Mouse (Mus musculus) regulatory T cell (primary cell): ENCODE data around the gene Mettl24.

Experiments used
- in situ Hi-C: fragments of 300-600 bp; cut with MboI, MseI; formaldehyde crosslinking; loops from one replicate; pipeline ENCODE4 v1.15.1; 2025; ENCODE audit warnings: high pct_unique_total_duplicates

Gene Mettl24

DNA sequence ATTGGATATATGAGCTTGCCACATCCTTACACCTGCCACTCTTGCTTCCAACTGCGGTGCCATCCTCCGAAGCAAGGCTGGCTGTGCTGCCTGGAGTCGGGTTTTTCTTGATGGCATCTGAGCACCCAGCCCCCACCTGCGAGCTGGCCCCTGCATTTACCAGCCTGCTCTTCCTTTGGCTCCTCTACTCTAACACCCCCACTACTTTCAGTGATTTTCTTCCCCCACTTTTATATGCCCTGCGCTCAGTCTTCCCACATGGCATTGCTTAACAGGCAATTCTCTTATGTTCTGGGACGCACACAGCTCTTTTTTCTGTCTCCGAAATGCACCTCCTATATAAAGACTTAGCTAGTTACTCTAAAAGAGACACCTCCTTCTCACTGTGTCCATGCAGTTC lies 1.2 kb downstream of the Mettl24 start:
- in situ Hi-C loops = no loop called here

GRCm38 (mm10) chr10:40685641-40686040 lies 2.6 kb downstream of the Mettl24 start:
- in situ Hi-C loops = no loop called here

DNA sequence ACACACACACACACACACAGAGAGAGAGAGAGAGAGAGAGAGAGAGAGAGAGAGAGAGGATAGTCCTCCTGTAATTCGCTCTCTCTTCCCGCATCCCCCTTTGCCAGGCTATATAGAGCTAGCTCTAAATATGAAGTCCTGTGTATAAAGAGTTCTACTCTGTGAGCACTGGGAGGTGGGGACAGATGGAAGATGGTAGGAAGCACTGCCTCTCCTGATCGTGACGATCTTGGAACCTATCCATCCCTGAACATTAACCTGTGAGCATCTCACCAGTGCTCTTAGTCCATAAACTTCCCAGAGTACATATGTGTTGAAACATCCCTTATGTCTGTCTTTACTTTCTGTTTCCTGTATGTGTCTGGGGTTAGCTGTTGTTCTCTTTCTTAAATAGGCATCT lies 3.9 kb downstream of the Mettl24 start:
- in situ Hi-C loops = no loop called here

DNA sequence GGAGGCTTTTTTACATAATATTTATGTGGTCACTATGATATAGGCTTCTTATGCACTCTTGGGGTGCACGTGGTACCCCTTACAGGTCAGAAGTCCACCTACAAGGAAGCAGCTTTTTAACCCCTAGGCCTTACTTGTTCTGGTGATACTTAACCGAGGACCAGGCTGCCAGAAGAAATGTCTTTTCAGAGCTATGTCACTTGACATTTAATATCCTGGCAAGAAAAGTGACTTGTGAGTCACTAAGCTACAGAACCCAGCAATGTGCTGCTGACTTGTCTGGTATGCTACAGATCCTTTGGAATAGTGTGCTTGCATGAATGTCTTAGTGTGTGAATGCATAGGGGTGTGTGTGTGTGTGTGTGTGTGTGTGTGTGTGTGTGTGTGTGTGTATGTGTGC lies 4.3 kb downstream of the Mettl24 start:
- in situ Hi-C loops = no loop called here

- in situ Hi-C loops = no loop called here
Measured at GRCm38 (mm10) chr10:40688266-40688665, 5.2 kb downstream of the Mettl24 start.

DNA sequence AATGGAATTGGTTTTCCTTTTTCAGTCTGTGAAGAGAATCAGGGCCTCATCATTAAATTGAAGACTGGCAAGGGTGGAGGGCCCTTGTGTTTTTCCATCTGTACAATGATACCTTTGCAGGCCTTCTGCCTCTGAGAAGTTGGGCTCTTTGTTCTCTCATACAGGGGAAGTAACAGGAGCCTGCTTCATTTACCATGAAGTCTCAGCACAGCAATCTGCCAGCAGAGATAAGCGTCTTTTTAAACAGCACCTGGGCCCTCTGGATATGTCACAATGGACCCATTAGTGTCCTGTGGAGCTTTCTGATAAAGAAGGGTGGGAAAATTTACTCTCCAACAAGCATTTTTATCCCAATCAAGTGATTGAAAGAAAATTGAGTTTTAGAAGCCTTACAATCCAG lies 5.8 kb downstream of the Mettl24 start:
- in situ Hi-C loops = no loop called here

DNA sequence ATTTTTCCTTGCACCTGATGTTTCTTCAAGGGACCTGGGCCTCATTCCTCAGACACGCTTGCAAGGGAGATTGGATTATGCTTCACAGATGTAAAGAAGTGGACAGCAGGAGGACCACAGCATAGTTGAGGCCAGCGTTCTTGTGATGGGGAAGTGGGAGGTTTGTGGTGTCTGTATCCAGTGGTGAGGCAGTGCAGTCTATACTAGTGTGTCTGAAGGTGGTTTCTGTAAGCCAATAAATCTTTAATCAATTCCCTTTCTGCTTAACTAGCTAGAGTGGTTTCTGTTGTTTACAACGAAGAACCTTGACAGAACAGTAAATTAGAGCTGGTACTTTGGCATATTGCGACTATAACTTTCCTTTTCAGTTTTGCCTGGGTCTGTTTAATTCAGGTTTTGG lies 15.6 kb downstream of the Mettl24 start:
- in situ Hi-C loops = no loop called here

DNA sequence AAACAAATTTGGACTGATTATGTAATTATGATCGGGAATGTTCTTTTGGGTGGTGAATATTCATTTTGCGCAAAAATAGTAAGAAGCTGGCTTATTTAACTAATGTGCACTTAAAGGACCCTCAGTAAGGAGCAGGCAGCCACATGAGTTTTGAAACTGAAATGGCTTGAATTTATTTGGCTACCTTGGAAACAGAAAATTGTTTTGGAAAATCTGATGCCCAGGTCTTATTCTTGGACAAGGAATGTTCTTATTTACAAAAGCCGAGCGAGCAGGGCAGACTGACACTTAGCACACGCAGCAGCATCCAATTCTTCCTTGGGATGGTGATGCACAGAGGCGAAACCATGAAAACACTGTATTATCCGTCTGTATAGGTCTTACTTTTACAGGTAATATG lies 28.0 kb downstream of the Mettl24 start:
- in situ Hi-C loops = no loop called here

GRCm38 (mm10) chr10:40713018-40713608 lies 30.0 kb downstream of the Mettl24 start:
- in situ Hi-C loops = no loop called here

- in situ Hi-C loops = no loop called here
Measured at GRCm38 (mm10) chr10:40713829-40714228, 30.7 kb downstream of the Mettl24 start.

GRCm38 (mm10) chr10:40715151-40715550 lies 32.1 kb downstream of the Mettl24 start:
- in situ Hi-C loops = no loop called here

GRCm38 (mm10) chr10:40716296-40716695 lies 33.2 kb downstream of the Mettl24 start:
- in situ Hi-C loops = no loop called here

DNA sequence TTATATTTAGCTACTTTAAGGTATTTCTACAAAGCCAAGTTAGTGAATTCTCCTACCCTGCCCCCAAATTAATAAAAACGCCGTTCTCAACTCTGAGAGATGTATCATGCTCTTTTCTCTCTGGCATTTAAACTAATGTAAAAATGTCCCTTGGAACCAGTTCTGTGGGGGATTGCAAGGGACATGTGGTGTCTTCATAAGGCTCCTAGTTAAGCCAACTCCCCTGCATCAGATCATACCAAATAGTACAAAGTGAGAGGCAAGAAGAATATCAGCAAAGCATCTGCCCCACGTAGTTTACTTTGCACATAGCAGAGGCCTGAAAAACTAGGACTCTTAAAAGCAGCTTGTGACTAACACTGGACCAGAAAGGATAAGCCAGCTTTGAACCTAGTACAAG lies 33.6 kb downstream of the Mettl24 start:
- in situ Hi-C loops = no loop called here

- in situ Hi-C loops = no loop called here
Measured at GRCm38 (mm10) chr10:40718362-40718761, 35.3 kb downstream of the Mettl24 start.

DNA sequence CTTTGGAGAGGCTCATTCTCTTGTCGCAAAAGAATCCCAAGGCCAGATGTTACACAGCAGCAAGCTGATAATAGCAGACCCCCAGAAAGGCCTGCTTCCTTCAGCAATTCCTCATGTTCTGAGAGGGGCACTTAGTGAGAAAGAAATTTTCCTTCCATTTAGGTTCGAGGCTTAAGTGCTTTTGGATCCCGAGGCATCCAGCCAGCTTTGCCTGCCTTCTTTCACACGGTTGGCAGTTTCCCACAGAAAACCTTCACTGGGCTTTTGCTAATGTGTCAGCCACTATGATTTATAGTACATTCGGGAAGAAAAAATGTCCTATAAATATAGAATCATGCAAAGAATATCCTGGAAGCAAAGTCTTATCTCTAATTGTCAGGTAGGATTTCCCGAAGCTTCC lies 36.0 kb downstream of the Mettl24 start:
- in situ Hi-C loops = no loop called here

DNA sequence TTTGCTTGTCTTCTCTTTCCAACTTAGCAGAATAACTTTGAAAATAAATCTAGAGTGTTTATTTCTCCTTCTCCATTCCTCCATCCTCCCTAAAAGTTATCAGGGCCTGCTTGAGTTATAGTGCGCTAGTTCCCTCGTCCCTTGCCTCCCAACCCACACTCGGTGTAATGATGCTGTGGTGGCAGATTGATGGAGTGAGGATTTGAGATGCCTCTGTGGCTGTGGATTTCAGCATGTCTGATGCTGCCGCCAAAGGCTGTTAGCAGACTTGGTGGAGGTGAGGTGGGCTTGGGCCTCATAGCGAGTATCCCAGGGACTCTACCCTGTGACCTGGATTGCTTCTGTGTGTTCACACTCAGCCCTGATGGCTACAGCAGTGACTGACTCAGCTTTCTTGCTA lies 37.8 kb downstream of the Mettl24 start:
- in situ Hi-C loops = loop anchor here (10.0 kb wide), 1 partner anchor 56 kb away; no protein-coding TSS in a partner anchor

GRCm38 (mm10) chr10:40724342-40724741 lies 41.3 kb downstream of the Mettl24 start:
- in situ Hi-C loops = loop anchor here (10.0 kb wide), 1 partner anchor 60 kb away; no protein-coding TSS in a partner anchor

- in situ Hi-C loops = loop anchor here (10.0 kb wide), 1 partner anchor 60 kb away; no protein-coding TSS in a partner anchor
Measured at GRCm38 (mm10) chr10:40725066-40725465, 42.0 kb downstream of the Mettl24 start.

GRCm38 (mm10) chr10:40725471-40725870 lies 42.4 kb downstream of the Mettl24 start:
- in situ Hi-C loops = loop anchor here (10.0 kb wide), 1 partner anchor 61 kb away; no protein-coding TSS in a partner anchor

- in situ Hi-C loops = loop anchor here (10.0 kb wide), 1 partner anchor 62 kb away; no protein-coding TSS in a partner anchor
Measured at GRCm38 (mm10) chr10:40726288-40726902, 43.3 kb downstream of the Mettl24 start.

- in situ Hi-C loops = loop anchor here (10.0 kb wide), 1 partner anchor 62 kb away; no protein-coding TSS in a partner anchor
Measured at GRCm38 (mm10) chr10:40726989-40727388, 43.9 kb downstream of the Mettl24 start.

DNA sequence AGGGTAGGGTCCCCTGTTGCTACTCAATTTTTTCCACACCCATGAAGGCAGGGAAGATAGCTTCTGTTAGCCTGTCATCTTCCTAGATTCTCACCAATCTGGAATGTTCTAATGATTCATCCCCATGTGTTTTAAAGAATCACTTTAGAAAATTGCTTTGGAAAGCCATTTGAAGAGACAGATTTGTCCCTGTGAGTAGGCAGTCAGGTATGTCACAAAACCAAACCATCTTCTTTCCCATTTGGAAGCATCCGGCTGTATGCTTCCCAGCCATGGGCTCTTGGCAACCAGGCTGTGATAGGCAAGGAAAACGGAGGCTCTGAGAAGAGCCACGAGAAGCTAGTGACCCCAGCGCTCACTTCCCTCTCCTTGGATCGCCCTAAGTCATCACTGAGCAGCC lies 47.1 kb downstream of the Mettl24 start:
- in situ Hi-C loops = no loop called here

DNA sequence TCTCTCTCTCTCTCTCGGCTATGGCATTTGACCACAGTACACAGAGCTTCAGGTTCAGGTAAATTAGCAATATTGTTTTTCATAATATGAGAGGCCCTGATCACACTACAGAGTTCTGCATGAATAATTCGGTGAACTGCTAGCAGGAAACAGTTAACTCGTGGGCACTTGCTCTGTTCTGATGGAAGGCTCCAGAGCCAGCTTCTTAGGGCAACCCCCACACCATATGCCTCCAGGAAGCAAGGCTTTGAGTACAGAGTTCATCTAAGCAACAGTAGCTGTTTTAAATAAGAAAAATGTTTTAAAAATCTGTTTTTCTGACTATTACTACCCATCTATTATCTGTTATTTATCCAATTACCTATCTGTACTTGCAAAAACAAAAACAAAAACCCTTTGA lies 50.2 kb downstream of the Mettl24 start:
- in situ Hi-C loops = no loop called here
